Mouse (Mus musculus) liver, embryonic 14.5 days (tissue): Measurements from ENCODE around the gene Emid1. TPM values are rescaled to one million over a fixed set of nuclear protein-coding genes. Genes with fewer than 3 reads are reported as not detected.

Experiments used
- ATAC-seq: fragments of 200-750 bp; cut with Nextera tagmentation; 2 replicates; pipeline ENCODE4 v1.8.0; 2017; ENCODE audit warnings: moderate number of reproducible peaks, mild to moderate bottlenecking, moderate library complexity; ENCODE audit not compliant: insufficient read depth
- DNase-seq, 3 experiments: peaks; one replicate each; pipeline ENCODE4 v3.0.0-alpha.2; 2012 to 2013; ENCODE audit warnings: low read depth in 3 of 3, low spot score in 3 of 3
- H3K27ac ChIP-seq: fragments of 300-500 bp; sonication (generic); 2 replicates; pipeline ENCODE4 v1.5.1; 2014; ENCODE audit warnings: moderate library complexity, mild to moderate bottlenecking, control low read depth, inconsistent platforms
- H3K27me3 ChIP-seq: fragments of 300-500 bp; sonication (generic); 2 replicates; pipeline ENCODE4 v1.6.1; 2014; ENCODE audit warnings: mild to moderate bottlenecking, low read length, moderate library complexity; ENCODE audit not compliant: control insufficient read depth, insufficient read depth
- H3K36me3 ChIP-seq: fragments of 300-500 bp; sonication (generic); replicated peaks from 2 replicates; pipeline ENCODE4 v1.6.1; 2014; ENCODE audit warnings: low read depth; ENCODE audit not compliant: control insufficient read depth, insufficient read depth
- H3K4me1 ChIP-seq, 2 experiments: fragments of 200-500 bp in 1 of 2; fragments of 300-500 bp in 1 of 2; sonication (generic) in 1 of 2; replicated peaks; 2 replicates each; pipeline ENCODE4 v1.6.1; 2012 to 2014; ENCODE audit warnings: antibody characterized with exemption in 1 of 2, inconsistent platforms in 1 of 2, low read length in 1 of 2; ENCODE audit not compliant: control insufficient read depth in 2 of 2, insufficient read depth in 2 of 2
- H3K4me2 ChIP-seq: fragments of 300-500 bp; sonication (generic); 2 replicates; pipeline ENCODE4 v1.6.1; 2014; ENCODE audit warnings: low read depth, mild to moderate bottlenecking, control low read depth, moderate library complexity
- H3K4me3 ChIP-seq, 2 experiments: fragments of 200-500 bp in 1 of 2; fragments of 300-500 bp in 1 of 2; sonication (generic) in 1 of 2; 2 replicates each; pipeline ENCODE4 v1.5.1; 2012 to 2014; ENCODE audit warnings: low read depth in 2 of 2, low read length in 2 of 2, mild to moderate bottlenecking in 2 of 2, control low read depth in 1 of 2, inconsistent platforms in 1 of 2, moderate library complexity in 1 of 2; ENCODE audit not compliant: insufficient read depth in 1 of 2
- H3K9ac ChIP-seq: fragments of 300-500 bp; sonication (generic); replicated peaks from 2 replicates; pipeline ENCODE4 v1.6.1; 2014; ENCODE audit warnings: mild to moderate bottlenecking, control low read depth, moderate library complexity
- H3K9me3 ChIP-seq: fragments of 300-500 bp; sonication (generic); 2 replicates; pipeline ENCODE4 v1.6.1; 2016; ENCODE audit warnings: low read length, mixed read lengths; ENCODE audit not compliant: control insufficient read depth
- CTCF ChIP-seq: IDR thresholded peaks from 2 replicates; pipeline ENCODE4 v1.5.1; 2016; ENCODE audit warnings: antibody characterized with exemption, low read depth, control low read depth
- EP300 ChIP-seq: IDR thresholded peaks from 2 replicates; pipeline ENCODE4 v1.6.1; 2016; ENCODE audit warnings: antibody characterized with exemption, low read depth
- WGBS: fragments of 180-500 bp; shearing (Covaris S2); extraction: QIAGEN DNeasy Blood & Tissue Kit; methylation state at CpG from one replicate; pipeline ENCODE4 v1.1.7; 2014; ENCODE audit not compliant: insufficient replicate concordance; 5-methylcytosine and 5-hydroxymethylcytosine counted together
- polyA plus RNA-seq, 2 experiments: library from polyadenylated mRNA; depleted of rRNA in 1 of 2; stranded (reverse) in 1 of 2; unstranded in 1 of 2; fragments of >200 nt; fragmentation: Nextera tagmentation in 1 of 2; extraction: Ambion mirVana in 1 of 2; gene quantifications; 2 replicates each; pipeline versions ENCODE4 v1.2.1 to v1.2.3; 2012 to 2014

Emid1 gene
- polyA plus RNA-seq, 2 experiments, result 1.3 to 1.5 TPM

GRCm38 (mm10) chr11:5192840-5193575 lies 41.0 kb upstream of the Emid1 start:
- TF ChIP-seq CTCF, result no peak
- TF ChIP-seq EP300, result no peak
- ATAC-seq, result no peak

GRCm38 (mm10) chr11:5192084-5192516 lies 40.0 kb upstream of the Emid1 start:
- no peak for DNase-seq
- H3K4me1 ChIP-seq, result peaks cover 0 to 6% of the 10 kb centered on the region in 2 experiments; a peak in 1 of 4 replicates
- WGBS, result 62% methylated on average over 9 of the region's 9 CpGs
- no peak overlapping the region for H3K4me2 ChIP-seq
- no peak overlapping the region for H3K4me3 ChIP-seq
- H3K36me3 ChIP-seq, result no peaks in the 10 kb centered on the region
- no peak for ATAC-seq
- TF ChIP-seq CTCF (no peak), EP300 (no peak)
- no peak overlapping the region for H3K27ac ChIP-seq
- no peak overlapping the region for H3K9ac ChIP-seq
- no peaks in the 10 kb centered on the region for H3K27me3 ChIP-seq
- H3K9me3 ChIP-seq, result no peaks in the 10 kb centered on the region

More at GRCm38 (mm10) chr11:5192840-5193575, 41.0 kb upstream of the Emid1 start:
- WGBS, result 44% methylated on average over 8 of the region's 8 CpGs
- Histone ChIP-seq H3K4me1 (peaks cover 0 to 6% of the 10 kb centered on the region in 2 experiments; a peak in 1 of 4 replicates), H3K4me3 (no peak overlapping the region), H3K36me3 (no peaks in the 10 kb centered on the region), H3K9me3 (no peaks in the 10 kb centered on the region), H3K9ac (no peak overlapping the region), H3K4me2 (no peak overlapping the region), H3K27ac (no peak overlapping the region), H3K27me3 (no peaks in the 10 kb centered on the region)
- DNase-seq, result no peak

DNA sequence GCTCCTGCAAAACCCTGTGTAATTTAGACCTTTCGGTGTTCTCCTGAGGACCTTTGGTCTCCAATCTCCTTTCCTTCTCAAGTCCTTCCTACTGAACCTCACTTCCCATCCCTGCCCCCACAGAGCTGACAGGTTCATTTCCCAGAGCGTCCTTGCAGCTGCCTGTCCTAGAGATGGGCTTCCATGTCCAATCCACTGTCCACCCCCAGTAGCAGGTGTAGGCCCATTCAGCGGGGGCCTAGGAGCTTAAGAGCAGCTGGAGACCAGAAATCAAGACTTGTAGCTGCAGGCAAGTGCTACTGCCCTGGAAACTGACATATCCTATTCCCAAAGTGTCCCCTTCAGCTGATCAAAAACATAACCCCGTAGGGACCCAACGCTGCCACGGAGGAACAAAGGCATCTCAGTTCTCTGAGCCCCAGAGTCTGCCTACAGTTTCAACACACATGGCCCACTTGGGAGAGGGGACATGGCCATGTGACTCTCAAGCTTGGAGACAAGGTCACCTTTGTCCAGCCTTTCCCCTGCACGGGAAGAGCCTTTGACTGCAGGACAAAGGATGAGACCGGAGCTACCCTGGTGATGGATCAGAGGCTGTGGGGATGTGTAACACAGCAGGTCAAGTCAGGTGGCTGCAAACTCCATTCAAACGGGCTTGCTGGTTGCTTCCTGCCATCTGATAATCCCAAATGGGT lies 37.3 kb upstream of the Emid1 start:
- no peak for ATAC-seq

GRCm38 (mm10) chr11:5188170-5188569 lies 36.1 kb upstream of the Emid1 start:
- no peak for ATAC-seq
- DNase-seq, result no peak

More for the DNA sequence above, 37.3 kb upstream of the Emid1 start:
- no peak overlapping the region for H3K27ac ChIP-seq
- no peaks in the 10 kb centered on the region for H3K36me3 ChIP-seq
- TF ChIP-seq EP300, result no peak
- no peak for TF ChIP-seq CTCF
- no peak for DNase-seq
- H3K4me3 ChIP-seq, result no peak overlapping the region
- peaks cover 0 to 3% of the 10 kb centered on the region in 2 experiments; a peak in 1 of 4 replicates for H3K4me1 ChIP-seq
- H3K27me3 ChIP-seq, result no peaks in the 10 kb centered on the region
- no peak overlapping the region for H3K4me2 ChIP-seq
- 64% methylated on average over 9 of the region's 9 CpGs for WGBS
- no peak overlapping the region for H3K9ac ChIP-seq
- no peaks in the 10 kb centered on the region for H3K9me3 ChIP-seq

DNA sequence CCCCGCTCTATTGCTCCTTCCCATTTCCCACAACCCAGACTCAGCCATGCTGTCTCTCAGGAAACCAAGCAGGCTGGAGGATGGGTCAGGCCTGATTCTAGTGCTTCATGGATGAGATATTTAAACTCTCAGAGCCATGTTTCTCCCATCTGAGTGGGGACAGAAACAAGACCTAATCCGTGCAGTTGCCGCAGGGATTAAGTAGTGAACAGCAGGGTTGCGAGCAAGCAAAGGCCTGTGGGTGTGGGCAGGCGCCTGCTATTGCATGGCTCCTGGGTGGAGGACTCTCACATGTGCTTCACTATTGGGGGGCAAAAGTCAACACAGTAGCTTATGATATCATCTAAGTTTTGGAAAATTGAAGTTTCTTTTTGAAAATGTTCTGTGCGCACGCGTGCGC lies 32.8 kb upstream of the Emid1 start:
- no peak for DNase-seq
- no peaks in the 10 kb centered on the region for H3K27me3 ChIP-seq
- no peak for ATAC-seq
- no peak overlapping the region for H3K9ac ChIP-seq
- 0 out of 4 replicates have a peak, but pooled peaks cover 0 to 2% of the 10 kb centered on the region in 2 experiments for H3K4me1 ChIP-seq
- no peaks in the 10 kb centered on the region for H3K36me3 ChIP-seq
- no peak overlapping the region for H3K4me2 ChIP-seq
- no peak overlapping the region for H3K27ac ChIP-seq
- H3K9me3 ChIP-seq, result no peaks in the 10 kb centered on the region
- TF ChIP-seq CTCF (no peak), EP300 (no peak)
- no peak overlapping the region for H3K4me3 ChIP-seq
- 82% methylated on average over 9 of the region's 9 CpGs for WGBS

More at GRCm38 (mm10) chr11:5188170-5188569, 36.1 kb upstream of the Emid1 start:
- WGBS, result 58% methylated on average over 4 of the region's 4 CpGs
- Histone ChIP-seq H3K9ac (no peak overlapping the region), H3K9me3 (no peaks in the 10 kb centered on the region), H3K27ac (no peak overlapping the region), H3K4me1 (peaks cover 0 to 2% of the 10 kb centered on the region in 2 experiments; a peak in 1 of 4 replicates), H3K4me3 (no peak overlapping the region), H3K27me3 (no peaks in the 10 kb centered on the region), H3K4me2 (no peak overlapping the region), H3K36me3 (no peaks in the 10 kb centered on the region)
- TF ChIP-seq EP300 (no peak), CTCF (no peak)
